Mouse (Mus musculus) lung, postnatal 0 days (tissue): ENCODE data around the gene Angptl8.

Experiments used
- CTCF ChIP-seq: IDR thresholded peaks from 2 replicates; pipeline ENCODE4 v1.5.1; 2016; ENCODE audit warnings: antibody characterized with exemption, mild to moderate bottlenecking
- EP300 ChIP-seq: IDR thresholded peaks from 2 replicates; pipeline ENCODE4 v1.6.1; 2016; ENCODE audit warnings: antibody characterized with exemption, mild to moderate bottlenecking, control low read depth

DNA sequence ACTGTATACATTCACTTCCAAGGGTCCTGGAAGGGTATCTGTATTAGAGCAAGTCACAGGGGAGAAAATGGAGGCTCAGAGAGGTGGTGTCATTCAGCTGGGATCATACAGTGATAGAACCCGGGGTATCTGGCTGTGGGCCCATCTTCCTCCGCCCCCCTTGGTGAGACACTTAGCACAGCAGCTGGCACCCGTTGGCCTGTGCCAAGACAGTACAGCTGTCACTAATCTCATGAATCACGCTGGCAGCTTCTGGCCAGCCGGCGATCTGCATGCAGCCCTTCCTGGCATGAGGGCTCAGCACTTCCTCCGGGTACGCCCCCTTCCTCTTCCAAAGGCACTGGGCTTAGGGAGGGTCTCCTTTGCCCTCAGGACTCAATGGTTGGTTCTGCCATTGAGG is 42.7 kb upstream of the Angptl8 start:
- TF ChIP-seq EP300: no peak; the same call in 1 of the 2 replicates
- no peak for TF ChIP-seq CTCF
